Mouse (Mus musculus) right cerebral cortex, adult 2 months (tissue): ENCODE results near the gene Olfr514.
A peak's percentile ranks its signal among the peaks of the same experiment; 100 is the strongest.

ENCODE experiments used
- DNase-seq, 2 experiments: peaks; one replicate each; pipeline ENCODE4 v3.0.0; 2021 to 2022; ENCODE audit warnings: low spot score in 2 of 2

Olfr514 gene

DNA sequence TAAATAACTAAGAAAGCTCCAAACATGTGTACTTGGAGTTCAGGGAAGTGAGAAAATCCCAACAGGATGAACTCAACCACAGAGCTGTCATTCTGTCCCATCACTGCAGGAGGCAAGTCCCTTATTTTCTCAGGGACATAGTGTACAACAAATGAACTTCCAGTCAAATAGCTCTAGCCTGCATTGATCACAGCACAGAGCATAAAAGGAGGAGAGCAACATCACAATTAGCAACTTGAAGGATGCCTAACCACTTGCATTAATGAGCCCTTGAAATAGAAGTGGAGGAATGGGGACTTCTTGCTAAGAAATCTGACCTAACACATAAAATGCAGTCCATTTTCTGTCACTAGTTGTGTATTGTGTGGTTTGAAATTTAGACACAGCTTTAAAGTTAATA lies at the start of gene Olfr514:
Gene Olfr514 (minus strand): TSS at position 101 of the 400 bp plus-strand sequence.
- DNase-seq = no peak

DNA sequence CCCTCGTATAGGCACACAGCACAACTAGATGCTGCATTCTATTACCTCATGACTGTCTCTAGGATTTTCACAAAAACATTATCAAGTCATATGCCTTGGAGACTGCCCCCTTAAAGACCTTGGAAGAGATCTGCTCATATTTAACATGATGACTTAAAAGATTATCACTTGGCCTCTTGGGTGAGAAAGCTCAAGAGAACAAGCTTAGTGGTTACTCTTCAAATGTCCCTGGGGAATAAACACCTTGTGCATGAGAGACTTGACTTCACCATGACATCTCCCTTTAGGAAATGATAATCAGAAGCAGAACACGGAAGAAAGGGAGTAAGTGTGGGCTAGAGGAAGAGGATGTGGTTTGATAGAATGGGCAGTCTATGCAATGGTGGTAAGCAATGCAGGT lies 46.5 kb upstream of the Olfr514 start, which contains the start of gene Olfr517:
Gene Olfr517 (minus strand): TSS at position 101 of the 400 bp plus-strand sequence.
- no peak for DNase-seq

DNA sequence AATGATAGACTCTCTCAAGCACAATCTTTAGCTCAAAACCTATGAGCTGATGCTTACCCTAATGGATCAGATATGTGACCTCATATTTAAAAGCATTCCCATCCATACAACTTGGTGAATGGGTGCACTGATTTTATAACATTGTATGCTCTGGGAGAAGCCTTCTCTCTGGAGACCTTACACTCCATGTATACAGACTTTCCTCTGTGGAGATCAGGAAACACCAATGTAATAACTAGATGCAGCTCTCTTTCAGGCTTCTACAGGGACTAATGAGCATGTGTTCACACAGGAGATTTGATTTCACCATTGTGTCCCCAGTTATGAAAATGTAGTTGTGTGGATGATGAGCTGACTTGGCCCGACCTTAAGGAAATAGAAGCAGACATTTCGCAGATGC lies 24.6 kb upstream of the Olfr514 start, which contains the start of gene Olfr516:
Gene Olfr516 (minus strand): TSS at position 101 of the 400 bp plus-strand sequence.
- DNase-seq = no peak

DNA sequence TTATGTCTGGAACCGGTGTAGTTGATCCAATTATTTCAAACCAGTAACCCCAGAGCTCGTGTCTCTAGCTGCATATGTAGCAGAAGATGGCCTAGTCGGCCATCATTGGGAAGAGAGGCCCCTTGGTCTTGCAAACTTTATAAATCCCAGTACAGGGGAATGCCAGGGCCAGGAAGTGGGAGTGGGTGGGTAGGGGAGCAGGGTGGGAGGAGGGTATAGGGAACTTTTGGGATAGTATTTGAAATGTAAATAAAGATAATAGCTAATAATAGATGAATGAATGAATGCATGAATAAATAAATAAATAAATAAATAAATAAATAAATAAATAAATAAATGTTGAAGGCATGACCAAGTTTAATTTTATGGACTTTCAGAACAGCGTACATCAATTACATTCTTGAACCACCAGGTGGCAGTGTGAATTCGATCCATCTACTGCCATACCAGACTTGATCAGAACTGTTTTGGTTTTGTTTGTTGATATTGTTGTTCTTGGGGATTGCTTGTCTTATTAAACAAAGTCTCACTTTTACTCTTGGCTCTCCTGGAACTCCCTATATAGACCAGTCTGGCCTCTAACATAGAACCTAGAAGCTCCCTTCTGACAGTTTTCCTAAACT lies 11.1 kb downstream of the Olfr514 start:
- peak; percentile 6 to 46 for DNase-seq

DNA sequence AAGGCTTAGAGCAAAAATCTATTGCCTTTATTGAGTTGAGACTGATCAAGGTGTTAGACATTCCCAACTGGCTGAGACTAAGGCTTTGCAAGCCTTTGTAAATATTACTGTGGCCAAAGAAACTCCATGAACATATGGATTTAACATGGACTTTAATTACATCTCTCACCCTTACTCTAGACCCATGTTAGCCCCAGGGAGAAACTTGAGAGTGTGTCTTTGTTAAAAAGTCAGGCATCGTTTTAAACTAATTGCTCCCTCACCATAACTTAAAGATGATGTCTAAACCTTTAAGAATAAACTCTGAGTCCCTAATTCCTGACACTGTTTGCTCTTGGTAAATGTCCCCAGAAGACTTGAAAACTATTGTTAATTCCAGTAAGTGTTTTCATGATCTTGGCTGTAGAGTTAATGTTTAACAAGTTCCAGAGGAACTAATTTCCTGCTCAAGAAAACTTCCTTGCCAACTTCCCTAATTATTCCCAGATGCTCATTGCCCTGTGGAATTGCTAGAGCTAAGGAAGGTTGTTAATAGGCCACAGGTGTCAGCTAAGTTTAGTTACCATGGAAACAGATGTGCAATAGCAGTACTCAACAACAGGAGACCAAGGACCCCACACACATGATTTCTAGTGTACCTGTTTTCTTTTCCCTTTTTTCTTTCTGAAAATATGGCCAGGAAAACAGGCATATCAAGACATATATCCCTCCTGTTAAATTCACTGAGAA lies 28.4 kb downstream of the Olfr514 start:
- DNase-seq = no peak
